ENCODE assay signal across 24 mouse cellular contexts in genomic region chr14:75192427-75192826, GRCm38 (mm10). TPM values are rescaled to one million over a fixed set of nuclear protein-coding genes. Genes with fewer than 3 reads are reported as not detected.
"Had no signal": no experiment of that assay in that cellular context is flagged by ENCODE, and none has a peak within 500 bp of the region (broad histone marks: within the 10 kb centered on the region; RNA-seq: fewer than 3 reads in every experiment).

No protein-coding gene starts in this region.

- H3K4me1 ChIP-seq: kidney, embryonic 15.5 days; limb, embryonic 12.5 days; limb, embryonic 15.5 days; lung, embryonic 15.5 days; neural tube, embryonic 13.5 days; stomach, embryonic 15.5 days had no signal

- H3K36me3 ChIP-seq: kidney, embryonic 15.5 days; limb, embryonic 12.5 days; limb, embryonic 15.5 days; lung, embryonic 15.5 days; neural tube, embryonic 13.5 days; stomach, embryonic 15.5 days had no signal

- H3K27me3 ChIP-seq: kidney, embryonic 15.5 days; limb, embryonic 12.5 days; limb, embryonic 15.5 days; lung, embryonic 15.5 days; neural tube, embryonic 13.5 days; stomach, embryonic 15.5 days had no signal

- ATAC-seq: liver, postnatal 0 days had no signal

- DNase-seq: kidney, adult 11 months; kidney, adult 8-10 months; kidney, postnatal 14 days; layer of hippocampus, postnatal 36 days; liver, postnatal 0 days; lung, postnatal 10 days; lung, postnatal 4 days; midbrain, embryonic 14.5 days; retina, postnatal 1 day; right cerebral cortex, postnatal 25 days; thymus, adult 18-20 months; thymus, postnatal 36 days had no signal

- H3K4me3 ChIP-seq: kidney, embryonic 15.5 days; left cerebral cortex, adult 2 months; limb, embryonic 12.5 days; limb, embryonic 15.5 days; lung, embryonic 15.5 days; neural tube, embryonic 13.5 days; stomach, embryonic 15.5 days had no signal

- H3K9ac ChIP-seq: kidney, embryonic 15.5 days; limb, embryonic 12.5 days; limb, embryonic 15.5 days; liver, embryonic 14.5 days; liver, postnatal 0 days; lung, embryonic 15.5 days; neural tube, embryonic 13.5 days; stomach, embryonic 15.5 days had no signal

- H3K27ac ChIP-seq: kidney, embryonic 15.5 days; left cerebral cortex, adult 2 months; limb, embryonic 12.5 days; limb, embryonic 15.5 days; liver, embryonic 14.5 days; lung, embryonic 15.5 days; neural tube, embryonic 13.5 days; stomach, embryonic 15.5 days had no signal

- H3K4me2 ChIP-seq: kidney, embryonic 15.5 days; limb, embryonic 12.5 days; limb, embryonic 15.5 days; liver, embryonic 11.5 days; lung, embryonic 15.5 days; midbrain, embryonic 11.5 days; neural tube, embryonic 13.5 days; stomach, embryonic 15.5 days had no signal

- H3K9me3 ChIP-seq: kidney, embryonic 15.5 days; limb, embryonic 12.5 days; limb, embryonic 15.5 days; lung, embryonic 15.5 days; neural tube, embryonic 13.5 days; stomach, embryonic 15.5 days had no signal

RNA-seq across cellular contexts. Expression of gene Cpb2, which starts 49.7 kb away (rescaled TPM):
- polyA plus RNA-seq: large intestine, adult 2 months; limb, embryonic 12.5 days; lung, embryonic 15.5 days; midbrain, embryonic 11.5 days; midbrain, embryonic 14.5 days; midbrain, postnatal 0 days; neural tube, embryonic 13.5 days had no signal
